Mouse (Mus musculus) bone marrow macrophage, adult 2 months (primary cell): ENCODE measurements around the gene Insig2. TPM values are rescaled to one million over a fixed set of nuclear protein-coding genes. Genes with fewer than 3 reads are reported as not detected.

Source experiments
- H3K27ac ChIP-seq: 2 replicates; pipeline ENCODE4 v1.5.1; 2012; ENCODE audit warnings: low read depth, low read length; ENCODE audit not compliant: insufficient read depth
- H3K4me1 ChIP-seq: 2 replicates; pipeline ENCODE4 v1.6.1; 2012; ENCODE audit warnings: low read length; ENCODE audit not compliant: control insufficient read depth, insufficient read depth
- H3K4me3 ChIP-seq: 2 replicates; pipeline ENCODE4 v1.5.1; 2012; ENCODE audit warnings: mild to moderate bottlenecking, low read length, moderate library complexity; ENCODE audit not compliant: insufficient read depth
- CTCF ChIP-seq: IDR thresholded peaks from 2 replicates; pipeline ENCODE4 v1.5.1; 2012; ENCODE audit warnings: low read depth, mild to moderate bottlenecking, low read length, moderate library complexity
- POLR2A ChIP-seq: IDR thresholded peaks from 2 replicates; pipeline ENCODE4 v1.6.1; 2012; ENCODE audit warnings: mild to moderate bottlenecking, low read depth, low read length, borderline replicate concordance
- polyA plus RNA-seq: library from polyadenylated mRNA; stranded (reverse); fragments of >200 nt; gene quantifications from 2 replicates; pipeline ENCODE4 v1.2.4, GENCODE M21; 2012; ENCODE audit not compliant: missing spikeins, insufficient read depth, insufficient read length

Gene Insig2
- polyA plus RNA-seq, 1 experiment: 24.7 TPM

DNA sequence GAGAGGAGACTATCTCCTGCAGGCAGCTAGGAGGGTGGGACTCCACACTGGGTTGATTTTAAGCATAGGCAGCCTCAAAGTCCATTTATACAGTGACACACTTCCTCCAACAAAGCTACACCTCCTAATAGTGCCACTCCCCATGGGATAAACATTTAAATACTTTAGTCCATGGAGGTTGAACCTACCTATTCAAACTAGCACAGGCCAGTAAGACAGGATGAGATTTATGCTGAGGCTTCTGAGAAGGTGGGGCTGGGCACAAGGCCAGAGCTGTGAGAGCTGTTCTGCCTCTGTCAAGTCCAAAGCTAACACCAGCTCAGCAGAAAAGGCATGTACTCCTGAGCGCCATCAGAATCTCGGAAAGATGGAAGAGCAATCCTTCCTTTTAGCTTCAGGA is 48.2 kb downstream of the Insig2 start:
- no peak overlapping the region for H3K4me3 ChIP-seq
- no peaks in the 10 kb centered on the region for H3K4me1 ChIP-seq
- no peak for TF ChIP-seq POLR2A
- no peak for TF ChIP-seq CTCF
- no peak overlapping the region for H3K27ac ChIP-seq

DNA sequence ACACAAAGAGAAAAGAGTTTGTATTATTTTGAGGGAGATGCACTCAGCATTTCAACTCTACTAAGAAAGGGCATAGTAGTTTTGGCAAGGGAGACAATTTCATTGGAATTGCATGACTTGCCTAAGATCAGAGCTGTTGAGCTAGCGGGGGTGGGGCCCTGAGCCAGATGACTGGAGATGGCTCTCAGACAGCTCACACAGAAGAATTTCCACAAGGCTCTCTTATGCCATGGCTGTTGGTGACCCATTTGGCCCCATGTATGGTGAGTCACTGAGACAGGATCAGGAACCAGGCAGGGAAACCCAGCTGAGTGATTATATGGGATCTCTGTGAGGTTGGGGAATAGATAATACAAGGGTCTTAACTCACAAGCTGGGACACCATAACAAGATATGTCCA is 51.9 kb downstream of the Insig2 start:
- no peak overlapping the region for H3K4me3 ChIP-seq
- H3K4me1 ChIP-seq: no peaks in the 10 kb centered on the region
- no peak overlapping the region for H3K27ac ChIP-seq
- TF ChIP-seq POLR2A (no peak), CTCF (no peak)

DNA sequence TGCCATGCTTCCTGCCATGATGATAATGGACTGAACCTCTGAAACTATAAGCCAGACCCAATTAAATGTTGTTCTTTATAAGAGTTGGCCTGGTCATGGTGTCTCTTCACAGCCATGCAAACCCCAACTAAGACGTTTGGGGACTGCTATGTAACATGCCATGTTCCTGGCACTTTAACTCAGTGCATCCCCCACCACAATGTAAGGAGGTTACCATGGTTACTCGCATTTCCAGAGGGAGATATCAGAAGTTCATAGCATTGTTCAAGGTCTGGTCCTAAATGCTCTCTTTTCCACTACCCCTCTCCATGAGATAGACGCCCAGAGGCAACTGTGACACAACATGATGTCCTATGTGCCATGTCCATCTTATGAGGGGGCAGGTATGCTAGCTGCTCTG is 54.0 kb downstream of the Insig2 start:
- no peaks in the 10 kb centered on the region for H3K4me1 ChIP-seq
- H3K4me3 ChIP-seq: no peak overlapping the region
- TF ChIP-seq CTCF: no peak
- TF ChIP-seq POLR2A: no peak
- no peak overlapping the region for H3K27ac ChIP-seq

DNA sequence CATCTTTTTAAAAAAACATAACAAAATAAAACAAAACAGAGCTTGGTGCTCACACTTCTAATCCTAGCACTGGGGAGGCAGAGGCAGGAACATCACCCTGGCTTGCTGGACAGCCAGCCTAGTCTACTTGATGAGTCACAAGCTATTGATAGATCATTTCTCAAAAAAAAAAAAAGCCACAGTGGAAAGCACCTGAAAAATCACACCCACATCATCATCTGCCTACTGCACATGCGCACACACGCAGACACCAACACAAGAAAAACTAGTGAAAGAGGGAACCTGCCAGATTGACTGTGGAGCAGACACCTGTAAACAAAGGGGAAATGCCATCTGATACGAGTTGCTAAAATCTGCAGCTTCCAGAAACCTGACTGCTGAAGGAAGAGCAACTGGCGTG is 54.9 kb downstream of the Insig2 start:
- Histone ChIP-seq H3K4me1 (no peaks in the 10 kb centered on the region), H3K27ac (no peak overlapping the region), H3K4me3 (no peak overlapping the region)
- TF ChIP-seq POLR2A (no peak), CTCF (no peak)

DNA sequence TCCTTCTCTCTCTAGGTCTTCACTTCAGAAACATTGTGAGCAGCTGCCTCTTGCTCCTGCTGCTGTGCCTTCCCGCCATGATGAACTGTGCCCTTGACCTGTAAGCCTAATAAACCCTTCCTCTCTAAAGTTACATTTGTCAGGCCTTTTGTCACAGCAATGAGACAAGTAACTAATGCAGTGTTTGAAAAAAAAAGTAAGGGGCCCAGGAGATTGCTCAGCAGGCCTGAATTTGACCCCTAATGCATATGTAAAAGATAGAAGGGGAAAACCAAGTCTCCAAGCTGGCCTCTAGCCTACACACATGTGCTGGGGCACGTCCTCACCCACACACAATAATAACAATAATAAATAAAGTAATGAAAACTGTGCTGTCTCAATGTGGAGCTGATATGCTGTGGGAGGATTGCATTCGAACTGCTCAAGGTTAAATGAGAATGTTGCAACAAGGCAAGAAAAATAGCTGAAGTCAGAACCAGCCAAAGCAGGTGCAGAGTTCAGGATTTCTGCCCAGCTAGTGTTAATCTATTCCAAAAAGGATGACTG is 56.4 kb downstream of the Insig2 start:
- Histone ChIP-seq H3K27ac (no peak overlapping the region), H3K4me3 (no peak overlapping the region), H3K4me1 (no peaks in the 10 kb centered on the region)
- no peak for TF ChIP-seq POLR2A
- TF ChIP-seq CTCF: no peak

DNA sequence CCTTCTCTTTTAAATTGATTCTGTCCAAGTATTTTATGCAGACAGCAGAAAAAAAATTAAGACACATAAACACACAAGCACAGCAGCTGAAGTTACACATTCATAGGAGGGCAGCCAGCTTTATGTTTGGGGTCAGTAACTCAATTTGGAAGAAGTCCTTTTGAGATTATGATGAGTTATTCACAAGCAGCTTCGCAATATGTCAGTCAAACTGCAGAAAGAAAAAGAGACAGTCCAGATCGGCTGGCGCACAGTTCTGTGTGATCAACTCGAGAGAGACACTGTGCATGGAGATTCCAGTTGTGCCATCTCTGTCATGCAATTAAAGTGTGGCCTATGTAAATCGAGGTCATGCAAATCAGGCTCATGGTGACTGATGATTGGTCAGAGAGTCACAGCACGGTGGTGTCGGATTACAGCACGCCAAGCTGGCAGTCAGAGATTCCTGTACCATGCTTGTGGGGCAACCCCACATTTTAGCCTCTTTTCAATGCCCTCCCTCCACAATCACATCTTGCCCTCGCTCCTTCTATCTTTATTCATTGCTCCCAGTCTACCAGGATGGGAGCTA is 72.1 kb downstream of the Insig2 start:
- TF ChIP-seq CTCF: no peak
- no peak for TF ChIP-seq POLR2A
- Histone ChIP-seq H3K27ac (no peak overlapping the region), H3K4me1 (no peaks in the 10 kb centered on the region), H3K4me3 (no peak overlapping the region)

Other genes starting within 250 kb of the Insig2 start
- gene Ccdc93, start 98.5 kb upstream of the Insig2 start, polyA plus RNA-seq: 25.2 and 30.1 TPM in 2 replicates
- not detected in 2 replicates for gene Htr5b, start 195.9 kb upstream of the Insig2 start, polyA plus RNA-seq
- gene Ddx18, start 235.4 kb upstream of the Insig2 start, polyA plus RNA-seq: 27.4 and 30.9 TPM in 2 replicates